In the genomic region with DNA sequence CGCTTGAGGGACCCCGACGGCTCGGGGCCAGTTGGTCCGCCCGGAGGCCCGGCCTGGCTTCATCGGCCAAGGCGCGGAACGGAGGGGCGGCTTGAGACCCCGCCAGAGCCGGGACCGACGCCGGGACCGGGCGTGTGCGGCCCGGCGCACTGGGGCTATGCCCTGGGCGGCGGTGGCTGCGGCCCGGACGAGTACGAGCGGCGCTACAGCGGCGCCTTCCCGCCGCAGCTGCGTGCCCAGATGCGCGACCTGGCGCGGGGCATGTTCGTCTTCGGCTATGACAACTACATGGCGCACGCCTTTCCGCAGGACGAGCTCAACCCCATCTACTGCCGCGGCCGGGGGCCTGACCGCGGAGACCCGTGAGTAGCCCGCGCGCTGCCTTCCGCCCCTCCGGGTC, we compare ENCODE assay signal across 8 mouse cellular contexts. TPM values are rescaled to one million over a fixed set of nuclear protein-coding genes. Genes with fewer than 3 reads are reported as not detected.
DNase-seq lines count a peak whose midpoint lies in the region; ATAC-seq and TF ChIP-seq lines count a peak whose summit lies in the region.

No protein-coding gene starts in this region.

- no peak for DNase-seq in left cerebral cortex, adult 2 months (ENCODE audit: extremely low spot score in 1 of 2, low spot score in 2 of 2)
- DNase-seq in left cerebral cortex, adult 11 months (ENCODE audit: low spot score): no peak
- peak; percentile 46 for DNase-seq in forebrain, embryonic 14.5 days (ENCODE audit: low spot score)
- no peak for DNase-seq in liver, embryonic 14.5 days (ENCODE audit: low read depth in 3 of 3, low spot score in 3 of 3)
- DNase-seq in urinary bladder, postnatal 10 days (ENCODE audit: low spot score): no peak

- peak overlapping the region; percentile 92 for H3K9ac ChIP-seq in forebrain, embryonic 14.5 days (ENCODE audit: low read length)
- peak overlapping the region; percentile 82 for H3K9ac ChIP-seq in liver, embryonic 14.5 days (replicated peaks)
- peak overlapping the region; percentile 84 for H3K9ac ChIP-seq in neural tube, embryonic 14.5 days (replicated peaks; ENCODE audit: low read depth, low read length)

- ATAC-seq in activated CD4-positive, CD25-positive, alpha-beta regulatory T cell, adult 4 months: peak; percentile 30
- ATAC-seq in forebrain, embryonic 14.5 days: peak; percentile 68
- peak; percentile 26 for ATAC-seq in inflammation-experienced regulatory T-cells, adult 6 months
- ATAC-seq in liver, embryonic 14.5 days (ENCODE audit: insufficient read depth): peak; percentile 51
- peak; percentile 70 for ATAC-seq in neural tube, embryonic 14.5 days (ENCODE audit: low read depth)

- no peak for TF ChIP-seq CTCF in left cerebral cortex, adult 2 months (IDR thresholded peaks at IDR 0.05)
- no peak for TF ChIP-seq CTCF in liver, embryonic 14.5 days (IDR thresholded peaks at IDR 0.05; ENCODE audit: low read depth)

- peak overlapping the region; percentile 91 for H3K27ac ChIP-seq in left cerebral cortex, adult 2 months
- H3K27ac ChIP-seq in forebrain, embryonic 14.5 days (ENCODE audit: low read depth, low read length): peak overlapping the region; percentile 44
- peak overlapping the region; percentile 31 for H3K27ac ChIP-seq in liver, embryonic 14.5 days
- H3K27ac ChIP-seq in neural tube, embryonic 14.5 days (ENCODE audit: low read depth, low read length): peak overlapping the region; percentile 66

- peak overlapping the region; percentile 76 for H3K4me2 ChIP-seq in forebrain, embryonic 14.5 days (ENCODE audit: low read length)
- H3K4me2 ChIP-seq in liver, embryonic 14.5 days (ENCODE audit: low read depth): peak overlapping the region; percentile 91
- H3K4me2 ChIP-seq in neural tube, embryonic 14.5 days (ENCODE audit: low read depth, low read length): peak overlapping the region; percentile 60

- no peaks in the 10 kb centered on the region for H3K9me3 ChIP-seq in forebrain, embryonic 14.5 days (replicated peaks; ENCODE audit: control insufficient read depth, low read length)
- no peaks in the 10 kb centered on the region for H3K9me3 ChIP-seq in liver, embryonic 14.5 days (ENCODE audit: control insufficient read depth, low read length)
- no peaks in the 10 kb centered on the region for H3K9me3 ChIP-seq in neural tube, embryonic 14.5 days (ENCODE audit: control insufficient read depth, low read length)

- H3K36me3 ChIP-seq in forebrain, embryonic 14.5 days (ENCODE audit: control insufficient read depth, insufficient read depth, low read length): peaks cover 4% of the 10 kb centered on the region; the same call in 1 of the 2 replicates
- H3K36me3 ChIP-seq in liver, embryonic 14.5 days (replicated peaks; ENCODE audit: control insufficient read depth, insufficient read depth, low read depth): no peaks in the 10 kb centered on the region
- no peaks in the 10 kb centered on the region for H3K36me3 ChIP-seq in neural tube, embryonic 14.5 days (ENCODE audit: control insufficient read depth, insufficient read depth, low read length)

- H3K4me1 ChIP-seq in forebrain, embryonic 14.5 days (ENCODE audit: control insufficient read depth, insufficient read depth, low read length): peaks cover 10% of the 10 kb centered on the region
- peaks cover 3 to 41% of the 10 kb centered on the region in 2 experiments for H3K4me1 ChIP-seq in liver, embryonic 14.5 days (replicated peaks; ENCODE audit: control insufficient read depth in 2 of 2, insufficient read depth in 2 of 2, low read length in 1 of 2)
- peaks cover 5% of the 10 kb centered on the region; the same call in 1 of the 2 replicates for H3K4me1 ChIP-seq in neural tube, embryonic 14.5 days (ENCODE audit: control insufficient read depth, insufficient read depth, low read length)

- 0% methylated on average over 56 of the region's 56 CpGs for whole genome bisulfite sequencing in forebrain, embryonic 14.5 days
- WGBS in liver, embryonic 14.5 days (ENCODE audit: insufficient replicate concordance): under 1% methylated on average over 56 of the region's 56 CpGs
- under 1% methylated on average over 53 of the region's 56 CpGs for WGBS in neural tube, embryonic 14.5 days

- intact Hi-C loops in left cerebral cortex, adult 2 months (cut with DNase I): loop anchor here (2.0 kb wide), 1 partner anchor 46 kb away; a partner anchor contains a TSS

- peak overlapping the region; percentile 76 for H3K4me3 ChIP-seq in left cerebral cortex, adult 2 months
- peak overlapping the region; percentile 87 for H3K4me3 ChIP-seq in forebrain, embryonic 14.5 days (ENCODE audit: low read depth, low read length)
- H3K4me3 ChIP-seq in liver, embryonic 14.5 days (ENCODE audit: insufficient read depth in 1 of 2, low read depth in 2 of 2, low read length in 2 of 2): peak overlapping the region; percentile 80 to 81
- H3K4me3 ChIP-seq in neural tube, embryonic 14.5 days (ENCODE audit: low read depth, low read length): peak overlapping the region; percentile 85

- TF ChIP-seq EP300 in liver, embryonic 14.5 days (IDR thresholded peaks at IDR 0.05; ENCODE audit: low read depth): no peak

- no peaks in the 10 kb centered on the region for H3K27me3 ChIP-seq in forebrain, embryonic 14.5 days (replicated peaks; ENCODE audit: control insufficient read depth, insufficient read depth, low read length)
- H3K27me3 ChIP-seq in liver, embryonic 14.5 days (ENCODE audit: control insufficient read depth, insufficient read depth, low read length): no peaks in the 10 kb centered on the region
- H3K27me3 ChIP-seq in neural tube, embryonic 14.5 days (ENCODE audit: control insufficient read depth, insufficient read depth, low read length): no peaks in the 10 kb centered on the region

RNA-seq across cellular contexts. Expression of a gene that starts 0.4 kb away (rescaled TPM):
- 10 to 100 TPM; 17.1 to 18.1 TPM for total RNA-seq in left cerebral cortex, adult 2 months (2021)
- 10 to 100 TPM; 57.3 to 57.9 TPM for polyA plus RNA-seq in activated CD4-positive, CD25-positive, alpha-beta regulatory T cell, adult 4 months (2017; shearing (Covaris generic))
- polyA plus RNA-seq in forebrain, embryonic 14.5 days (2014; fragmentation: Nextera tagmentation; extraction: Ambion mirVana): 7.5 and 11.4 TPM in 2 replicates
- 10 to 100 TPM; 41.7 to 94.3 (median 61.0) TPM for polyA plus RNA-seq in inflammation-experienced regulatory T-cells, adult 6 months (2017; shearing (Covaris generic))
- 7.2 and 9.6 TPM in 2 replicates for polyA plus RNA-seq in liver, embryonic 14.5 days (2012; rRNA removed)
- 19.1 and 22.4 TPM in 2 replicates for polyA plus RNA-seq in liver, embryonic 14.5 days (2014; fragmentation: Nextera tagmentation; extraction: Ambion mirVana)
- polyA plus RNA-seq in neural tube, embryonic 14.5 days (2014; fragmentation: Nextera tagmentation; extraction: Ambion mirVana): 7.4 and 8.7 TPM in 2 replicates

RNA-seq across cellular contexts. Expression of a gene that starts 46.0 kb away (rescaled TPM):
- total RNA-seq in left cerebral cortex, adult 2 months (2021): 100 to 1,000 TPM; 200 to 203 TPM
- polyA plus RNA-seq in activated CD4-positive, CD25-positive, alpha-beta regulatory T cell, adult 4 months (2017; shearing (Covaris generic)): 10 to 100 TPM; 41.0 to 42.6 TPM
- polyA plus RNA-seq in forebrain, embryonic 14.5 days (2014; fragmentation: Nextera tagmentation; extraction: Ambion mirVana): 93.8 and 103 TPM in 2 replicates
- polyA plus RNA-seq in inflammation-experienced regulatory T-cells, adult 6 months (2017; shearing (Covaris generic)): 10 to 100 TPM; 44.3 to 47.1 (median 46.0) TPM
- polyA plus RNA-seq in liver, embryonic 14.5 days (2012; rRNA removed): 8.3 and 10.5 TPM in 2 replicates
- polyA plus RNA-seq in liver, embryonic 14.5 days (2014; fragmentation: Nextera tagmentation; extraction: Ambion mirVana): 35.5 and 35.8 TPM in 2 replicates
- 126 and 134 TPM in 2 replicates for polyA plus RNA-seq in neural tube, embryonic 14.5 days (2014; fragmentation: Nextera tagmentation; extraction: Ambion mirVana)

Comparison
In these comparisons a context has a peak if more than half of its experiments do, and no peak if none do; other contexts are left out.
1. H3K27ac ChIP-seq: peak in every context shown above with its lines; median percentile 91 in left cerebral cortex, adult 2 months; 66 in neural tube, embryonic 14.5 days; 44 in forebrain, embryonic 14.5 days; 31 in liver, embryonic 14.5 days.